Mouse (Mus musculus) small intestine, adult 2 months (tissue): ENCODE data around the gene Vwa5b1. TPM values are rescaled to one million over a fixed set of nuclear protein-coding genes. Genes with fewer than 3 reads are reported as not detected.

Experiments
- H3K27ac ChIP-seq: fragments of 200-500 bp; 2 replicates; pipeline ENCODE4 v1.5.1; 2012; ENCODE audit warnings: low read depth, low read length, control low read depth, inconsistent platforms; ENCODE audit not compliant: insufficient read depth
- H3K27me3 ChIP-seq: fragments of 200-500 bp; 2 replicates; pipeline ENCODE4 v1.6.1; 2012; ENCODE audit warnings: mild to moderate bottlenecking, moderate library complexity, low read length, inconsistent platforms; ENCODE audit not compliant: control insufficient read depth, insufficient read depth
- H3K36me3 ChIP-seq: fragments of 200-500 bp; 2 replicates; pipeline ENCODE4 v1.6.1; 2012; ENCODE audit warnings: mild to moderate bottlenecking, low read length, control low read depth, inconsistent platforms; ENCODE audit not compliant: control insufficient read depth, insufficient read depth
- H3K4me1 ChIP-seq: fragments of 200-500 bp; 2 replicates; pipeline ENCODE4 v1.6.1; 2012; ENCODE audit warnings: low read length, inconsistent platforms, mixed read lengths; ENCODE audit not compliant: control insufficient read depth, insufficient read depth, insufficient read length
- H3K4me3 ChIP-seq: fragments of 200-500 bp; 2 replicates; pipeline ENCODE4 v1.5.1; 2012; ENCODE audit warnings: low read depth, mild to moderate bottlenecking, control low read depth, inconsistent platforms, low read length, moderate library complexity
- CTCF ChIP-seq: fragments of 200-500 bp; IDR thresholded peaks from 2 replicates; pipeline ENCODE4 v1.5.1; 2012; ENCODE audit warnings: low read depth, mild to moderate bottlenecking, control low read depth, inconsistent platforms, low read length, moderate library complexity, mixed read lengths; ENCODE audit not compliant: insufficient replicate concordance, insufficient read length; ENCODE audit errors: extremely low read depth
- POLR2A ChIP-seq: fragments of 200-500 bp; IDR thresholded peaks from 2 replicates; pipeline ENCODE4 v1.6.1; 2012; ENCODE audit warnings: low read depth, mild to moderate bottlenecking, control low read depth, inconsistent platforms, low read length, moderate library complexity
- WGBS: fragments of 180-500 bp; shearing (Covaris S2); methylation state at CpG from one replicate; pipeline ENCODE4 v1.1.7; 2018; 5-methylcytosine and 5-hydroxymethylcytosine counted together
- polyA plus RNA-seq: library from polyadenylated mRNA; depleted of rRNA; stranded (reverse); fragments of >200 nt; gene quantifications from 2 replicates; pipeline ENCODE4 v1.2.3, GENCODE M21; 2012; rRNA removed

The Vwa5b1 gene
- polyA plus RNA-seq, 1 experiment: 0.05 TPM

DNA sequence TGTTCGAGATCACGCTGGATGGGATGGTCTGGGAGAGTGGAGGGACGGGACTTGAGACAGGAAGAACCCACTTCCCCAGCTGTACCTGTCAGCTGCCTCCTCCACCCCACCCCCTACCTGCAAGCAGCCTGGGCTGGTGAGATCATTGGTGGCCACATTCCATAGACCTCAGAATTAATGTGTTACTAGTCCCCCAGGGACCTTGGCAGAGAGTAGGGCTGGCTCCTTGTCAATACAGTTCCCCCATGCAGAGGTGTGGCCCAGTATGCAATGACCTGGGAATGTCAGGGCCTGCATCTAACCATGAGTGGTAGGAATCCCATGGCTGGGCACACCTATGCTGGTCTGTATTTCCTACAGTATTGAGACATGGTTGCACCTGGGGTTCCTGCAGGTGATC is 119.2 kb downstream of the Vwa5b1 start:
- TF ChIP-seq CTCF (no peak), POLR2A (no peak)
- no peaks in the 10 kb centered on the region for H3K27me3 ChIP-seq
- no peak overlapping the region for H3K27ac ChIP-seq
- WGBS: 45% methylated on average over 3 of the region's 3 CpGs
- H3K36me3 ChIP-seq: no peaks in the 10 kb centered on the region
- no peak overlapping the region for H3K4me3 ChIP-seq
- H3K4me1 ChIP-seq: no peaks in the 10 kb centered on the region

Other genes with a start within 250 kb of the Vwa5b1 start
- 0.08 TPM in 1 of 2 replicates, not detected in the other for gene Fam43b, start 239.4 kb downstream of the Vwa5b1 start, polyA plus RNA-seq
- 21.1 and 29.5 TPM in 2 replicates for gene Mul1, start 201.2 kb downstream of the Vwa5b1 start, polyA plus RNA-seq
- gene Camk2n1, start 181.6 kb downstream of the Vwa5b1 start, polyA plus RNA-seq: 38.7 and 93.9 TPM in 2 replicates
- gene Pla2g2c, start 88.9 kb upstream of the Vwa5b1 start, polyA plus RNA-seq: 0.13 and 0.24 TPM in 2 replicates
- gene Ubxn10, start 101.3 kb upstream of the Vwa5b1 start, polyA plus RNA-seq: 0.96 and 1.2 TPM in 2 replicates
- 4.4 and 14.5 TPM in 2 replicates for gene Pla2g2f, start 121.7 kb upstream of the Vwa5b1 start, polyA plus RNA-seq
- gene Pla2g2d, start 139.9 kb upstream of the Vwa5b1 start, polyA plus RNA-seq: 6.5 and 7.8 TPM in 2 replicates
- gene Pla2g5, start 227.6 kb upstream of the Vwa5b1 start, polyA plus RNA-seq: 6.0 and 11.6 TPM in 2 replicates
- not detected in 2 replicates for gene Gm13030, start 238.1 kb upstream of the Vwa5b1 start, polyA plus RNA-seq
- 0.16 and 0.67 TPM in 2 replicates for gene Pla2g2e, start 242.1 kb upstream of the Vwa5b1 start, polyA plus RNA-seq